Mouse (Mus musculus) regulatory T cell (primary cell): ENCODE measurements around the gene Tspoap1.

Experiments used
- in situ Hi-C: fragments of 300-600 bp; cut with MboI, MseI; formaldehyde crosslinking; loops from one replicate; pipeline ENCODE4 v1.15.1; 2025; ENCODE audit warnings: high pct_unique_total_duplicates

Tspoap1 gene

DNA sequence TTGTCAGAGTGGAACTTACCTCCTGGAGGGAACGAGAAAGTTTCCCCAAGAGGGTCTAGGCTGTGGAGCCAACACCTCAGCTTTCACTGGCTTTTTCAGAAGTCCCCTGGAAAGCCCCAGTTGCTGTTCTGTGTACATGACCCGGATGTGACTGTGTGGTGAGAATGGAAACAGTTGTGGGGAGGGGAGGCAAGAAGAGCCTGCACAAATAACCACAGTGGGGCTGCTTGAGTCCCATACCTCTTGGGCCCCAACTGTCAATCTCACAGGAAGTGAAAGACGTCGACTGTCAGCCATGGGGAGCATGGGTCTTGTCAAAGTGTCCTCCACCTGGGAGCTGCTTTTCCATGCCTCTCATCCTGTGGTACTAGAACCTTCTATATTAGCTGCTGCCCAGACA is 15.4 kb upstream of the Tspoap1 start:
- in situ Hi-C loops, result no loop called here

DNA sequence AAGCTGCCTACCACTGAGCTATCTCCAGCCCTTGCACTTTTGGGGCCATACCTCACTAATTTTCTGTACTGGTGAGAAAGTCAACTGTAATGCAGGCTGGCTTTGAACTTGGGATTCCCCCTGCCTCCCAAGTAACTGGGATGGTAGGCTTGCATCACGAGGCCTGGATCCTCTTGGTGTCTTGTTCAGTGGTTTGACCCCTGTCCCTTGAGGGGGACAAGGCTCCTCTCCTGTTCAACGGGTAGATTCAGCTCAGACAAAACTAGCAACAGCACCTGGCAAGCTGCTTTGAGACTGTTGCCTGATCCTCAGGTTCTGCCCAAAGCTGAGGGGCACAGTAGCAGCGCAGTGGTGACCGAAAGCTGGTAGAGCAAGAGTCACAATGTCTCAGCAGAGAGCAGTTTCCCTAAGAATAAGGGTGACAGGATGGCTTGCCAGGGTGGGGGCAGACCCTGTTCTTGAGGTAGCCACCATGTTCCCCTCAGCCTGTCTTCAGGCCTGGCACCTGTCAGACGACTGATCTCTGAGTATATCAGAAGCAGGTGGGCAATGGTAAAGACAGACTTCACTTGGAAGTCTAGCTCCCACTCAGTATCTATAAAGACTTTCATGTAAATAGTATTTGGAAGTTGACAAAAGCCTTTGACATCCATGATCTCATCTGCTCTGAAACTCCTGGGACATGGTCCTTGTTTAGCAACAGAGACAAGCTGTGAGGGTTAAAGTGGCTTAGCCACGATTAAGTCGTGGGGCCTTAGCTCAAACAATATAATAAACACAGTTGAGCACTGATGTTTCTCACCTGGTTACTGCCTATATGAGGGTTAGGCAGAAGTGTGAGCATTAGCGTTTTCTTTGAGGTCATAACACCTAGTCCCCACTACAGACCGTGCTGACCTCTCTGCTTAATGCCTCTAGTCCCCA is 14.4 kb upstream of the Tspoap1 start:
- in situ Hi-C loops, result no loop called here

DNA sequence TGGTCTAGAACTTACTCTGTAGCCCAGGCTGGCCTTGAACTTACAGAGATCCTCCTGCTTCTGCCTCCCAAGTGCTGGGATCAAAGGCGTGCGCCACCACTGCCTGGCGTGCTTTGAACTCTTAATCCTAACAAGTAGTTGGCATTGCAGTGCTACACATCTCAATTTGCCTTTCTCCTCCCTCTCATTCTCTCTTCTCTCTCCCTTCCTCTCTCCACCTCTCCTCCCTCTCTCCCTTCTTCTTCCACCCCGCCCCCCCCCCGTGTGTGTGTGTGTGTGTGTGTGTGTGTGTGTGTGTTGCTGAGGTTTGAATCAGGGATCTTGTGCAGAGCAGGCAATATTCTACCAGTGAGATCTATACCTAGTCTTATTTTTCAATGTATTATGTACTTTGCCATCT is 13.0 kb upstream of the Tspoap1 start:
- in situ Hi-C loops, result no loop called here

DNA sequence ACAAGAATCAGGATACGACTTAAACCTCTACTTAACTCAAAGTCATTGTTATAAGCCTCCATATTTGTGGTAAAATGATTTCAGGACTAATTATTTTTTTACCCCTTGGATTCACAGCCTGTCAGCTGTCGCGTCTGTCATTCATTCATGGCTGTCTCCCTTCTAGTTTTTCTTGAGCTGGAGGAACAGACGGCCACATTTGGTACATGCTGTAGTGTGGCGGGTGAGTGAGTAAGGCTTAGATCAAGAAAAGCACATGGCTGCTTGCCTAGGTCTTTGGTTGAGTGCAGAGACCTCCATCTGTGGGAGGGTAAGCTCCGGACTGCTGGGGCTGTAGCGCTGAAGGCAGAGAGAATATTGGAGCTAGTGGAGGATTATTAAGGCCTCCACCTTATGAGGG is 12.6 kb upstream of the Tspoap1 start:
- in situ Hi-C loops, result no loop called here

DNA sequence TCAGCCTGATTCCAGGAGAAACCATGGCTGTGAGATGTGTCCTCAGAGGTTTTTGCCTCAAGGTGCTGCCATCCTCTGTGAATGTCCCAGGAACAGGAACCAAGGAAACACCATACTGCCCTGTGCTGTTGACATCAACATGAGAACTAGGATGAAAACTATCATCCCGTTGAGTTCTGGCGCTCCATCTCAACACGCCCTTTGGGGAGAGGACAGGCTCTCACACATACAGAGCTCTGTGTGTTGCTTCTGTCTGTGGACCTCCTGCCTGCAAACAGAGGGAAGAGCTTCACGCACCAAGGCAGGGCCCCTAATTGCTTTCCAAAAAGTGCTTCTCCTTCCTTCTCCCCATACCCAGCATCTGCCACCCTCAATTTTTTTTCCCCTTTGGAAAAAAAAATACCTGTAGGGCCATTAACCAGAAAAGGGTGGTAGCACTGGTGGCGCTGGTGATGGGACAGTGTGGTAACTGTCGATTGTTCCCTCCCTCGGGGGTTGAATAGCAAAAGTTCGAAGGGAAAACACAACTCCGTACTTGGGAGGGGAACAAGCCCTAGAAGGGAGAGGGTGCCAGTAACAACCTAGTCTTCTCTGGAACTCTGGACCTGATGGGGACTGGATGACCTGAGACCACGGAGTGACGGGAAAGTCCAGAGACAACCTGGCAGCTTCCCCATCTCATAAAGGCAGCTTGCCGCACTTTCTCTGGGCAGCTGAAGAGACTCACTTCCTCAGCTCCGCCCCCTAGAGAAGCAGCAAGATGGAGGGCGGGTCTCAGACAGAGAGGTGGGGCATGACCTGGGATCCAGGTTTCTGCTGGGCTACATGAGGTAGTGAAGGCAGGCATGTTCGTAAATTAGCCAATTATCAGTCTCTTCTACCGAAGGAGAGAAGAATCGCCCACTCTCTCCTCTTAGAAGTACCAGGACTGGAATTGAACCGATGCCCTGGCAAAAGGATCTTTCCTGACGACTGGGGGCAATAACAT is 11.9 kb upstream of the Tspoap1 start:
- in situ Hi-C loops, result no loop called here

DNA sequence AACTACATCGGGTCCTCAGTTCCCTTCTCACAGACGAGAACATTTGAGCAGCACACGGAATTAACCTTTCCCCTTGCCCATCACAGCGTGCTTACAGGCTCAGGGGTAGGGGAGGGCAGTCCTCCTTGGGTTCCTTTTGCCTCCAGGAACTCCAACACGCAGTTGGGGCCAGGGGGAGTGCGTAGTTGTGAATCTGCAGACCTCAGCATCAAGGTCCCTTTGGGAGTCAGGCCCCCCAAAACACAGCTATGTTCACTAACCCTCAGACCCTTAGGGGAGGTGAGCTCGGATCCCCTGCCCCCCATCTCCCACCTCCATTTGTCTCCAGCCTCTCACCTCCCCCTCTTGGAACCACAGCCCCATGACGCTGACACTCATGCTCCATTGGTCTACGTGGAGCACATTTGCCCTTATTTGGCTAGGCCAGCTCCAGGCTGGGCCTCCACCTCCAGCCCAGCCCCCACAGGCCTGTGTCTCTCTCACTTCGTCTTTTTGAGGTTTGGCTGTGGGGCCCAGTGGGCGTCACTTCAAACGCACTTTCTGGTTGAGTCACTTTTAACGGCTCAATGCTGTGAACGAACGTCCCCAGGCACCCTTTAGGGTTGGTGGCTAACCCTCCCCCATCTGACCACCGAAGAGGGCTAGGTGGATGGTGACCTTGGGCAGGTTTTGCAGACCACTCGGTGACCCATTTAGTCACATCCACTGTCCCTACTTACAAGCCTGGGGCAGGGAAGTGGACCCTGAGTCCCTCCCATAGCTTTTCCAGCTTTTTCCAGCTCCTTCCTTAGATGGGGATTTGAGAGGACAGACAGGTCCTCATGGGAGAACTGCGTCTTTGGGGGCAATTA is 10.9 kb upstream of the Tspoap1 start:
- in situ Hi-C loops, result no loop called here

DNA sequence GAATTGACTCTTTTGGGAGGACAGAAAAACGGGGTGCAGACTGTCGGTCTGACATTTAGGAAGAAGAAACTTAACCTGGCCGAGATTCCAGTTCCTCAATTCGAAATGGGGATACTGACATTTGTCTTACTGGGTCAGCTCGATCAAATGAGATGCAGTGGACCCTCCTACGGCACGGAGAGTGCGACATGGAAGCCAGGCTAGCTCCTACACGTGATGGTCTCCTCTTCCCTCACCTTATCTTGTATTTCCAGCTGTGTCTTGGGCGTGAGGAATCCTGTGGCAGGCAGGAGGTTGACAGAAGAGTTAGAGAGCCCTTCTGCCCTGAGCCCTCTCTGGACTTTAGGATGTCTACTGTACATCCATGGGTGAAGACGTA is 10.3 kb upstream of the Tspoap1 start:
- in situ Hi-C loops, result no loop called here

DNA sequence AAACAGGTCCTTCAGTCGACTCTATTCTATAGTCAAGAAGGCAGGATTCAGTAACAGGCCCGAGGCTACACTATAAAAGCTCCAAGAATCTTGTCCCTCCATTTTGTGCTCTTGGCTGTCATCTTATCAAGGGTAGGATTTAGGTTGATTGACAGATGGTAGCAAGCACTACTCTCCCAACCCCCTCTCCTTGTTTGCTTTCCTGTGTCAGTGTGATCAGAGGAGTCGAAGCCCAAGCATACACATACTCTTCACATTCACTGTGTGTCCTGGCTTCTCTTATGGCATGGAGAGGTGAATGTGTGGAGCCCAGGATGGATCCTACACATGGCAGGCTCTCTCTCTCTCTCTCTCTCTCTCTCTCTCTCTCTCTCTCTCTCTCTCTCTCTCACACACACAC is 9.8 kb upstream of the Tspoap1 start:
- in situ Hi-C loops, result no loop called here

DNA sequence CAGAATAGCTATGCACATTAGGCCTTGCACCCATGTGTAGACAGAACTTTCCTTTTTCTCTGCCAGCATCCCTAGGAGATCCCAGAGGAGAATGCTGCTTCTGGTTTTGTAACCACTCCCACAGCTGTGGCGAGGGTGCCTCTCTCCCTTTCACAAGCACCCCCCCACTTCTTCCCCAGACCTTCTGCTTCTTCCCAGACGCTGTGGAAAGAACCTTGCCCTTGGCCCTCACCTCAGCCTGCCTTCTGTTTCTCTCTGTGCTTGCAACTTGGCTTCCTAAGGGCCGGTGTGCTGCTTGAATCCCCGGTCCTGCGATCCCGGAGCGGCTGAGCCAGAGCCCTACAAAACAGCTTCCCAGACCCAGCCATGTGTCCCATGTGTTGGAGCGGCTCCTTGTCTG is 9.3 kb upstream of the Tspoap1 start:
- in situ Hi-C loops, result no loop called here

DNA sequence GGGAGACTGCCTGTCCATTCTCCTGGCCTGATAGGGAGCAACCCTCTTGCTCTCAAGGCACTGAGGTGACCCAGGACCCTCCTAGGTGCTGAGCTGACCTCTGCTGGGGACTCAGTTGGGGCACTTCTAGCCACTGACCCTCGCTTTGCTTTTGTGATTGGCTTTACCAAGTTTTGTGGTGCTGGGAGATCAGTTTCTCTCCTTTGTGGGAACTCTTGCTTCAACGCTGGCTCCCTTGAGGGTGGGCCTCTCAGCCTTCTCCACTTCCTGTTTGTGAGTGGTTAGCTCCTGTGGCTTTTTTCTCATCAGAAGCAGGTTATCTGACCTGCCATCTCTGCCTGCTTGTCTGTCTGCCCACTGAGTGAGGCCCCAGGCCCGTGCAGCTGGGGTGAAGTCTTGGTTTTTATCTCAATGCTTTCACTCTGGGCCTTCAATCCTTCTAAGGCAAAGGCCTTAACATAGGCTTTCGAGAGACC is 8.8 kb upstream of the Tspoap1 start:
- in situ Hi-C loops, result no loop called here

DNA sequence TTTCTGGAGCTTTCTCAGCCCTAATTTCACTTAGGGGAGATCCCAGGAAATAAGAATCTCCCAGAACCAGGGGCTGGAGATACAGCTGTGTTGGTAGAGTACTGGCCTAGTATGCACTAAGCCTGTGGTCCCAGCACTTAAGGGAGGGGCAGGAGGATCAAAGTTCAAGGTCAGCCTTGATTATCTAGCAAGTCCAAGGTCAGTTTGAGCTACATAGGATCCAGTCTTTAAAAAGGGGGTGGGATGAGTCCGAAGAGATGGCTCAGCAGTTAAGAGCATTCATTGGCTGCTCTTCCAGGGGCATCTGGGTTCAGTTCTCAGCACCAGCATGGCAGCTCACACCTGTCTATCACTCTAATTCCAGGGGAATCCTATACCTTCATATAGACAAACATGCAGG is 8.0 kb upstream of the Tspoap1 start:
- in situ Hi-C loops, result no loop called here

DNA sequence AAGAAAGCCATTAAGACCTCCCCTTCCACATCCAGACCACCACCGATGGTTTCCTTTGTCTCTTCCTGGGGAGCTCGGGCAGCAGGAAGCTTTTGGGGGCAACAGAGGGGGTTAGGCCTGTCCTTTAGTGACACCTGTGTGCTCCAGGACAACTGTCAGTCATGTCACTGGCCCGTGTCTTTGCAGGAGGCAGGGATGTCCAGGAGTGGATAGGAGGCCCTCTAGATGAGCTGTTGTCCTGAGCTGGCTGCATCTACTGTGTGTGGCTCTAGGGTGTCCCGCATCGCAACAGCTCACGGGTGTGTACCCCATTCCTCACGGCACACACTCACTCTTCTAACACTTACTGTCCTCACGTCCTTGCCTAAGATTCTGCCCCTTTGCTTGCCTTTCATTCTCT is 7.1 kb upstream of the Tspoap1 start:
- in situ Hi-C loops, result no loop called here

DNA sequence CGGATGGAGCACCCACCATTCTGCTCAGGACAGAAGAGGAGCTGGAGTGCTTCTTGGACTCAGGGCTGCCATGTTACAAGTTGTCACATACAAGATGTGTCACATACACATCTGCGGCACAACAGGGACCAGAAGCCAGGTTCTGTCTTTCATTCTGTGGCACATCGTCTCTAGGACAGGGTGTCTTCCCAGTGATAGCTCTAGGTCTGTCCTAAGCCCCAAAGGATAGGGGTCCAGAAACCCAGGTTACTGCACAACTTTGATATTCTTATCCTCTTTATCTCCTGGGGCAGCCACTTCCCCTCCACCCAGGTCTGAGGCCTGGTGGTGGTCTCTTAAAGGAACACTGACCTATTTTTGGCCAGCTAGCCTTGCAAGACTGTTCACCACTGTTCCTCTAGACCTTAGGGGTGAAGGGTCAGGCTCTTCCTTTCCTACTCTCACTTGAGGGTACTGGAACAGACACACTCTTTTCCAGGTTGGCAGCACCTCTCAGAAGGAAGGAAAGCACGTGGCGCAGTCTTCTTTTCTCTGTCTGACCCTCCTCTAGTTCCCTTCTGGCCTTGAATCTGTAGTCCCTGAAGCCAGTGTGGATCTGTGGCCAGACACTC is 6.3 kb upstream of the Tspoap1 start:
- in situ Hi-C loops, result no loop called here

DNA sequence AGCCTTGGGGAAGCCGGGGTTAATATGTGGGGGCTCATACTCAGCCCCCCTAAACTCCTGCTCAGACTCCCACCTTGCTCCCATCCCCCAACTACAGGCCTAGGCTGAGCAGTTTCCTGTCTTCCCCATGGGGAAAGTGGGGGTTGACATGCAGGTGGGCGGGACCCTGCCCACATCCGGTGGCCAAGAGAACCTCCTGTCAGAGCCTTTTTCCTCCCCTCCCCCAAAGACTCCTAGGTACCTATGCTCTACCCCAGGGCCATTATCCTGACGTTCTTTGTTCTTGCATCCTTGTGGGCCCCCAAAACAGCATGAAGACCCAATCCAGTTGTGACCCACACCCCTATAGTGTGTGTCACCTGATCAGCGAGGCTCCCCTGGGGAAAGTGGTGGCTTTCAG is 5.7 kb upstream of the Tspoap1 start:
- in situ Hi-C loops, result no loop called here

DNA sequence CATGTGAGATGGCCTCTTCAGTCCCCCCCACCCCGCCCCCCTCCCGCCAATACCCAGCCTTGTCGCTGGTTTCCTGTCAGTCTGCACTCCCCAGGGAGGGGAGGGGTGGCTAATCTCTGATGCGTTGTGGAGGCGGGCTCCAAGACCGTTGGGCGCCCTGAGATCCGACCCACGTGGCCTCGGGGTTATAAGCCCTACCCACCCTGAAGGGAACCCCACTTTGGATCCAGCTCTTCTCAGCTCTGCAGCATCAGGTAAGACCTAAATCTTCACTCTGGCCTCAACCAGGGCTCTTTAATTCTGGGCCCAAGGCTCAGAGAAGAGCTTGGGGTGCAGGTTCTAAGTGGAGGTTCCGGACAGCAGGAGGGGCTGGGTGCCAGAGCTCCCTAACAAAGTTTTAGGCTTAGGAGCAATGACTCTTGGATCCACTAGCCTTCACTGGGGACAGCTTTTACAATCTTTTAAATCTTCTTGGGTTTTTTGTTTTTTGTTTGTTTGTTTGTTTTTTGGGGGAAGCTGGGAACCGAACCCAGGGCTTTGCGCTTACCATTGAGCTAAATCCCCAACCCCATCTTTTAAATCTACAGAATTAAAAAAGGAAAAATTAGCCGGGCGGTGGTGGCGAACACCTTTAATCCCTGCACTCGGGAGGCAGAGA is 4.9 kb upstream of the Tspoap1 start:
- in situ Hi-C loops, result no loop called here

DNA sequence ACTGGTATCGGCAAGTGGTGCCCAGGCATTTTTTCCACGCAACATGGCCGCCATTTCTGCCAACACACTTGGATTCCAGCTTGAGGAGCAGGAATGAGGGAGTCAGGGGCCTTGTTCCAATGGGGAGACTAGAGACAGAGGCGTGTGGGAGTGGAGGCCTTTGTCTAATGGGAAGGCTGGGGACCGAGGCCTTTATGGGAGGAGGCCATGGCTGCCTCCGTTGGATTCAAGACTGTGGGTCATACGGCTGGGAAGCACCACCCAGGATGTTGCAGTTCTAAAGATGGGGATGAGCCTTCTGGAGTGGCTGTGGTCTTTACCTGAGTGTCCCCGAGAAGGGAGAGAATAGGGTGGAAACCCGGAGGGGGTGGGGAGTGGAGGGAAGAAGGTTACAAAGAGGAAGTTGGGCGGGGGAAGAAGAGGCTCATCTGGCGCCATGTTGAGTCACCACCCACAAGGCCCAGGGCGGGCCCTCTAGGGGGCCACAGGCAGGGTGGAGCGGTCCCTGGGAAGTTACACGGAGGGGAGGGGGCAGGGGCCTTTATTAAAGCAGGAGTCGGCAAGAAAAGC is 4.0 kb upstream of the Tspoap1 start:
- in situ Hi-C loops, result no loop called here

DNA sequence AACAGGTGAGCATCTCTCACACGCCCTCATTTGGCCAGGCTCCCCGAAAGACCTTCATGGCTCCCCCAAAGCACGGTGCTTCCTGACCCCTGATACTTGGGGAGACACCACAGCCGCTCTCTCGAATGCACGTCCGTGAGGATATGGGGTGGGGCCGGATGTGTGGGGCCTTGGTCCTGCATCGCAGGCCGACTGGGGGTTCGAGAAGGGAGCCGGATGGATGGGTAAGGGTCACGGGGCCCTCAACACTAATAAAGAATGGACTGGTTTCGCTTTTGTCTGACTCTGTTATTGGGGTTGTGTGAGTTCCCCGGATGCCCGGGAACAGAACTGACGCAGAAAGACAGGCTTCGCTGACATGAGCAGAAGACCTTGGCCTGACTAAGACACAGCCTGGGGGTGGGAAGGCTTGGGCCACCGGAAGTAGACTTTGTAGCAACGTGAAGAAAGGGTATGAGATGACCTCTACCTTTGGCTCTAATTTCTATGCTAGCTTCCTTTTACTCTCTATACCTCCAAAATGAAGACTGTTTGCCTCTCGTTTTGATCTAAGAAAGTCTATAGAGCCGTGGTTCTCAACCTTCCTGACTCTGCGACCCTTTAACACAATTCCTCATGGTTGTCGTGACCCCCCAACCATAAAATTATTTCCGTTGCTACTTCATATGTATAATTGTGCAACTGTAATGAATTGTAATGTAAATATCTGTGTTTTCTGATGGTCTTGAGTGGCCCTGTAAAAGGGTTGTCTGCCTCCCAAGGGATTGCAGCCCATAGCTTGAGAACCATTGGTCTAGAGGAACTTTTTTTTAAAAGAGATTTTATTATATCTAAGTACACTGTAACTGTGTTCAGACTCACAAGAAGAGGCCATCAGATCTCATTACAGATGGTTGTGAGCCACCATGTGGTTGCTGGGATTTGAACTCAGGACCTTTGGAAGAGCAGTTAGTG is 3.1 kb upstream of the Tspoap1 start:
- in situ Hi-C loops, result no loop called here

DNA sequence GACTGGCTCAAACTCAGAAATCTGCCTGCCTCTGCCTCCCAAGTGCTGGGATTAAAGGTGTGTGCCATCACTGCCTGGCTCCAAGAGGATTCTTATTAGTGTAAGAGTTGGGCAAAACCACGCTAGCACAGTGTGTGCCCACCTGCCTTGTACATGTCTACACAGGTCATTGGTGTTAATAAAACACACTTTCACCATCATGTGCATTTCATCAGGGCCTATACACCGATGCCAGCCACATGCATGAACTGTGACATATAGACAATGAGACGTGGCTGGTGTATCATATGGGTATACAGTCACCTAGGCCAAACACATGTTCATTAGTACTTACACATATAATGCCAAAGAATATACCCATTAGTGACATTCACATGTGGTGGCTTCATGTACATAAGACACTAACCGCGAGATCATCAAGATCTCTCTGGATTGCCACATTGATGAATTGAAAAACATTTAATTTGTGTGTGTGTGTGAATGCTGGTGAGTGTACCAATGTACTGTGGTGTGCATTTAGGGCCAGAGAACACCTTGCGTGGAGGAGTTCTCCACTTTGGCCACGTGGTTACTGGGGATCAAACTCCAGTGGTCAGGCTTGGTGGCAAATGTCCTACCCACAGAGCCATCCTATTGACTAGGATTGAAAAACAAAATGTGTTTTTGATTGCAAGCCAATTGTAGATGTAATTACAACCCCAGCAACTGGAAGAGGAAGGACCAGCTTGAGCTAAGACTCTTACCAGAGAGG is 2.0 kb upstream of the Tspoap1 start:
- in situ Hi-C loops, result no loop called here
